Mouse (Mus musculus) layer of hippocampus, adult 9-10 months (tissue): ENCODE results near the gene Top2a.

ENCODE experiments used
- DNase-seq: peaks from one replicate; pipeline ENCODE4 v3.0.0; 2022; ENCODE audit warnings: low spot score

Gene Top2a

DNA sequence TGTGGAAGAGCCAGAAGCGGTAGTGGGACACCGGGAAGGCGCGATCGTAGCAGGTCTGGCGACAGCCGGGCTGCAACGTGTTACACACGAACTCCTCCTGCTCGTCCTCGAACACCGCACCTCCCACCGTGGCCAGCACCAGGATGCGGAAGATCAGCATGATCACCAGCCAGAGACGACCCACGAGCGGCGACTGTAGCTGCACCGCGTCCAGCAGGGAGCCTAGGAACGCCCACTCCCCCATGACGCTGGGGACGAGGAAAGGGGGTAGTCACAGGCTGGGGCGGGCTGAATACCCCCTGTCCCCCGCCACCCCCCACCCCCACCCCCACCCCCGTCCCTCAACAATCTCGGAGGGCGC, 41.2 kb downstream of the Top2a start, which contains the start of gene Gjd3:
Gene Gjd3, minus strand, starts transcription at position 244 of the 361 bp plus-strand sequence.
- no peak for DNase-seq

DNA sequence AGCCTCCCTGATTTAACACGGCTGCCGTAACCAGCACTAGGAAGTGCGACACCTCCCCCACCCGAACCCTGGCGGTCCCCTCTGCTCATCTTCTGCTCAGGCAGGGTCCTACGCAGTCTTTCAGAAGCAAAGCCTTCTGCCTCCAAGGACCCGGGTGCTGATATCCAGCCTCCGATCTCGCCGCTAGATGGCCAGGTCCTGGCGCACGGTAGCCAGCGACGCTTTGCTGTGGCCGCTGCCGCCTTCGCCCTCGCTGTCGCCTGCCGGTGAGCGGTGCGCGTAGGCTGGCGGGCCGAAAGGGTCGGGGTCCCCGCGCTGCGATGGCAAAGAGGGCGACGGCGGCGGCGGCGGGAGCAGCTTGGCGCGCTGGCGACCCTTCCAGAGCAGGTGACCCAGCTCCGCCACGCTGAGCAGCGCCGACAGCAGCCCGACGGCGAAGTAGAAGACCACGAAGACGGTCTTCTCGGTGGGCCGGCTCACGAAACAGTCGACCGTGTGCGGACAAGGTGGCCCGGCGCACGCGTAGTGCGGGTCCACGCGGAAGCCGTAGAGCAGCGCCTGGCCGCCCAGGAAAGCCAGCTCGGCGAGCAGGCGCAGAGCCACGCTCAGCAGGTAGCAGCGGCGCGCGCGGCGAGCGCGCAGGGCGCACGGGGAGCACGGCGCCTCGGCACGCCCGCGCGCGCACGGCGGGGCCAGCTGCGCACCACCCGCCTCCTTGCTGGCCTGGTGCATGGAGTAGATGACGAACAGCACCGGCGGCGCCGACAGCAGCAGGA, 41.8 kb downstream of the Top2a start:
- DNase-seq: no peak

DNA sequence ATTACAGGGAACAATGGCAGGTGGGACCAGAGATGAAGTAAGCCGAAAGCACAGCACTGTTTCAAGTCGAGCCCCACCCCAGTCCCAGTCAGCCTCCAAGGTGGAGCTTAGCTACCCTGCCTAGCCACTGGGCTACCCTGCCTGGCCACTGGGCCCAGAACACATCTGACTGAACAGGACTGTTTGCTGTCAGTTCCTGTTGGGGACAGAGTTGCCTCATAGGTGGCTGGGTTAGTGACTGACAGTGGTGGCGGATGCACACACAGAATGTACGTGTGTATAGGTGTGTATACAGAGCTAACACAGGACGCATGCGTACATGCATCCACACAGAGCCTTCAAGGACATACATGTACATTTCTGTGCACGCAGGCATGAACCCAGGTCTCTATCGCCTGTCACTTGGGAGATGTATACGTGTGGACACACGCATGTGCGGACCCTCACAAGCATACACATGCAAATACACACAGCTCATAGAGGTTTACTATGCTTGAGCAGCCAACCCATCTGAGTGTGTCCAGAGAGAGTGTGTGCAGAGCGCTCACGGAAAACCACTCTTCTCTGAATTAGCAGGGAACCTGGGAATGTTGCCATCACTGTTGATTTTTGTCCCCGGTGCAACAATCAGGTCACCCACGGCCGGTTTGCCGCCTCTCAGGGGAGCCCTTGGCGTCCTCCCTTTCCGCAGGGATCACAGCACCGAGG, 42.5 kb downstream of the Top2a start:
- DNase-seq: no peak

DNA sequence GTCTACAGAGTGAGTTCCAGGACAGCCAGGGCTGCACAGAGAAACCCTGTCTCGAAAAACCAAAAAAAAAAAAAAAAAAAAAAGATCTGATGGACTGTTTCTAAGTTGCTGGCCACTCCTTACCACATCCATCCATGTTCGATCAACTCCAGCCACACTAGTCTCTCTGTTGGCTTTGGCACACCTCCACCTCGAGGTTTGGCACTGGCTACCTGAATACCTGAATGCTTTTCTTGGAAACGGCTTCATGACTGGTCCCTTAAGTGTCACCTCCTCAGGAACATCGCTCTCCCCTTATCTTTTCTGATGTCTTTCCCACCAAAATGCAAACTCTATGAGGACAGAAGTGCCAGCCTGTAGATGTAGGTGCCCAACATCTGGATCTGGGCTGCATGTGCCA, 44.6 kb downstream of the Top2a start:
- DNase-seq: no peak

DNA sequence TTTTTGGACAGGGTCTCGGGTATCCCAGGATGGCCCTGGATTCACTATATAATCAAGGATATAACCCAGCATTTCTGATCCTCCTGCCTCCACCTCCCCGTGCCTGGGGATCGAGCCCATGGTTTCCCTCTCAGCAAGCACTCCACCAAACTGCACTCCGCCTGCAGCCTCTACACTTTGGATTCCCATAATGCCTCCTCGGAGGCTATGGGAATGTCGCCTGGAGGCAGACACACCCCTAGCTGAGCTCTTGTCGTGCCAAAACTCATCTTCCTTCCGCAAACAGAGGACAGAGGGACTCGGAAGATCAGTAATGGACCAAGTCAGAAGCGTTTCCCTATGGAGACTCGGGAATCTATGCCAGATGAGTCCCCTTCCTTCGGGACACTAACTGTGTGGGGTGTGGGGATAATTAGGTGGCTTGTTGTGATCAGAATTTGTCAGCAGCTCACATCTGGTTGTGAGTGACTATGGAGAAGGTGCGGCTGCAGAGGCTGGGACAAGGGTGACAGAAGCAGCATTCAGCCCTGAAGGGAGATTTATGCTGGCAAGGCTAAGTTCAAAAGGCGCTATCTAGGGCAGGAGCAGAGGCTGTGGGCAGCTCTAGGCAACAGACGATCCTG, 45.4 kb downstream of the Top2a start:
- no peak for DNase-seq

DNA sequence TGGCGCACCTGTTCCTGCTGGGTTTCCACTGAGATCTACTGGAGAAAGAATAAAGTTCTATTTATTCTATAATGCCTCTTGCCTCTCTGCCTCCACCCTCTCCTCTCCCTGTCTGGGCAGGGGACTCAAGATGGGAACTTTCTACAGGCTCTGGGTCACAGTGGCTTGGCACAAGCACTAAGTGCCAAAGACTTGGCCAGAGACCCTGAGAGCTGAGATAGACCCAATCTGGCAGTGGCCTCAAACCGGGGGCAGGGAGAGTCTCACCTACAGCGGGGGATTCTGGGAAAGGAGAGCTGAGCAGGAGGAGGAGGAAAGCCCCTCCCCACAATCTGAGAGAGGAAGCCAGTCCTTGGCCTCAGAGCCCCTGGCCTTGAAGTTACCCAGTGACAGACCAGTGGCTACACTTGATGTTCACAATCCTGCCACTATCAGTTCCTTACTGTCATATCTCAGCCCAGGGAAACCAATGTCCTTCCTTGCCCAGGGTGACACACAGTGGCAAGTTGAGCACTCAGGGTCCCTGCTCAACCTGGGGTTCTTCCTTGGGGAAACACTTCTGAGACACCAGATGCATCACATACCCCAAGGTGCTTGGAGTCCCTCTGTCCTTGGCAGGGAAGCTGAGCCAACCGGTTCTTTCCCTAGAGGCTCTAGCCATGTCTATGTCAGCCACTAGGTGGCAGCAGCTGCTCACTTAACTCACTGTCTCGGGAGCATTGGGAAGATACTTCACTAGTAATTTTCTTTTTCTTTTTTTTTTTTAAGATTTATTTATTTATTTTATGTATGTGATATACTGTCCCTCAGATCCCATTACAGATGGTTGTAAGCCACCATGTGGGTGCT, 48.9 kb downstream of the Top2a start:
- no peak for DNase-seq

DNA sequence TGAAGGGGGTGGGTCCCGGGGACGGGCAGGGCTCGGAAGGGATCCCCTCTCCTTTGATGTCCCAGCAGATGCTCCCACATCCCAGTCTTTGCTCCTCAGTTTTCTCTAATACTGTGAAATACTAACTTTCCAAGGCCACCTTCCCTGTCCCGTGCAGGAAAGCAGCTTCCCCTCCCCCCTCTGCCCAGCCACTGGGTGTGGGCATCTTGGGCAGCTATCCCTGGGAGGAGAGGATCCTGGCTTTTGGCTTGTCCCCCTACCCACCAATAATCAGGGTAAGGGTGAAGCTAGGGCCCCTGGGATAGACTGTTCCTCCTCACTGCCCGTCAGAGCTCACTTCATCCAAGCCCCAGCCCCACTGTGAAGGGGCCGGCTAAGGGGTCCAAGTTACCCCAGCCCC, 49.8 kb downstream of the Top2a start:
- DNase-seq: no peak

DNA sequence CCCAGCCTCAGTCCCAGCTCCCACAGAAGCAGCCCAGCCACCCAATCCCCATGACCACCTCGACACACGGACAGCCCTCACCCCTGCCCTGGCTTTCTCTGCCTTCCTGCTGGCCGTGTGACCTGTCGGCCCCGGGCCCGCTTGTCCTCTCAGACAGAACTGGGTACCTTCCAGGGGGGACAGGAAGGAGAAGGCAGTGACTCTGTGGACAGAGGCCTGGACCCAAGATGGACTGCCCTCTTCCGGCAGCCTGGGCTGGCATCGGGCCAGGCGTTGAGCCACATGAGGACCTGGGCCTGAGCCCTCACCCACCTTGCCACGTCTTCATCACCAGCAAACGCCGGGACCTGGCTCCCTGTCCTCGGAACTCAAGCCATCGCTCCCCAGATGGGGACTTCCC, 50.4 kb downstream of the Top2a start:
- DNase-seq: no peak

DNA sequence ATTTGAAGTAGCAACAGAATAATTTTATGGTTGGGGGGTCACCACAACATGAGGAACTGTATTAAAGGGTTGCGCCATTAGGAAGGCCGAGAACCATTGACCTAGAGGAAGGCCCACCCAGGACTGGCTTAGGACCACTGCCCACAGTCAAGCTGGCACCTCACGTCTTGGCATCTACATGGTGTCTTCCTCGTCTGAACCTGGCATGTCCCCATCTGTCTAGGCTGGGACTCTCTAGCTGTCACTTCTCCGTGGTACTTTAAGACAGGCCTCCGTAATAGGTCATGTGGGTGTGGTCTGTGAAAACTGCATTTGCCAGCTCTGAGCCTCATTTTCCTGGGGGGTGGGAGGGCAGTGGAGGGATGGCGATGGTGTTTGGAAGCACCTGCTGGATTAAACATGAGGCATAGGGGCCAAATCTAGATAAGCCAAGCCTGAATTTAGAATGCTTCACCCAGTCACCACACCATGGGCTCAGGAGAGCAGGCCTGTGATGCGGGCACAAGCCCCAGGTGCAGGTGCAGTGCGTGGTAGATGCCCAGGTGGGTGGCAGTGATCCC, 51.1 kb downstream of the Top2a start:
- DNase-seq: no peak

DNA sequence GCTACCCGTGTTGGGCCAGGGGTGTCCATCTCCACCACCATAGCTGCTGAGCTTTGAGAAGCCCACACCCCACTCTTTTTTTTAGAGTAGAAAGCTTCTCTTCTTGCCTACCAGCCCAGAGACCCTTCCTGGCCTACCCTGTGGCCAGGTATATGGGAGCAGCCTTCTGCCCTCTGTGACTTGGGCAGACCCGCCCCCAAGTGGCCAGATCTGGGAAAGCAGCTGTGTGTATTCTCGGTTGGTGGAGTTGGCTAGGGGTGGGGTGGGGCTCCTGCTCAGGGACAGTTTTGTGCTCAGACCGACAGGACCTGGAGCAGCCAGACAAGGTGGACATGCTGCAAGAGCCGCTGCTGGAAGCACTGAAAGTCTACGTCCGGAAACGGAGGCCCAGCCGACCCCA, 51.8 kb downstream of the Top2a start:
- no peak for DNase-seq

DNA sequence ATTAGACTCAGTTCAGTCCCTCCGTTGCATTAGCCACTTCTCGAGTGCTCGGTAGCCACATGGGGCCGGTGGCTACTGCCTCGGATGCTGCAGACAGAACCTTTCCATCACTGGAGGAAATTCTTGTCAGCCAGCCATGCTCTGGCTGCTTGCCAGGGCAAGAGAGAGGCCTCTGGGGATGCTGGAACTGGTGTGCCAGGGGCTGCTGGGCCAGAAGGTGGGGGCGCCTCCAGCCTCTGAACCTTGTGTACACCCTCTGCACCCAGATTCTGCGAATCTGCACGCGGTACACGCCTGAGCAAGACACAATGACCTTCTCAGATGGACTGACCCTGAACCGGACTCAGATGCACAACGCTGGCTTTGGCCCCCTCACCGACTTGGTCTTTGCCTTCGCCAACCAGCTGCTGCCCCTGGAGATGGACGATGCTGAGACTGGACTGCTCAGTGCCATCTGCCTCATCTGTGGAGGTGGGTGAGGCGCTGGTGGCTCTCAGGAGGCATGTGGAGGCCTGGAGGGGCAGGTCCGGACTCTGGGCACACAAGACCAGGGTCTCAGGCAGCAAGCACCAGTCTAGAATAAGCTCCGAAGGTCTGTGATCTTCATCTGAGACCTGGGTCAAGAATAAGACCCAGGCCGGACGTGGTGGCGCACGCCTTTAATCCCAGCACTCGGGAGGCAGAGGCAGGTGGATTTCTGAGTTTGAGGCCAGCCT, 52.5 kb downstream of the Top2a start:
- no peak for DNase-seq

DNA sequence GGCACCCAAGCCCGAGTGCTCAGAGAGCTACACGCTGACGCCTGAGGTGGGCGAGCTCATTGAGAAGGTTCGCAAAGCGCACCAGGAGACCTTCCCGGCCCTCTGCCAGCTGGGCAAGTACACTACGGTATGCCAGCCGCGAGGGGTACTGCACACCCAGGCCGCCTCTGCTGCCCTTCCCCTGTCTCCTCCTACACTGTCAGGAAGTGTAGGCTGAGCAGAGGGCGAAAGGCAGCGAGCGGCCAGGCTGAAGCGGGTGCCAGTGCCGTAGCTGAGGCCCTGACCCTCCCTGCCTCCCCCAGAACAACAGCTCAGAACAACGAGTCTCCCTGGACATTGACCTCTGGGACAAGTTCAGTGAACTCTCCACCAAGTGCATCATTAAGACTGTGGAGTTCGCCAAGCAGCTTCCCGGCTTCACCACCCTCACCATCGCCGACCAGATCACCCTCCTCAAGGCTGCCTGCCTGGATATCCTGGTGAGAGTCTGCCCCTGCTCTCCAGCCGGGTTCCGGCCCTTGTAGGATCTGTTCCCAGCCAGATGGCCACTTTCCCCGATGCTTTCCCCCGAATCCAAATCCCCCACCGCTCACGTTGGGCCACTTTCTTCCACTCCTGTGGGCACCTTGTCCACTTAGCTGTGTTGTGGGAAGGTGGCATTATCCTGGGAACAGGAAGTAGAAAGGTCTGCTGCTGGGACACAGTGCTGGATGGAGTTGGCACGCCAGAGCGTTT, 53.6 kb downstream of the Top2a start:
- no peak for DNase-seq

DNA sequence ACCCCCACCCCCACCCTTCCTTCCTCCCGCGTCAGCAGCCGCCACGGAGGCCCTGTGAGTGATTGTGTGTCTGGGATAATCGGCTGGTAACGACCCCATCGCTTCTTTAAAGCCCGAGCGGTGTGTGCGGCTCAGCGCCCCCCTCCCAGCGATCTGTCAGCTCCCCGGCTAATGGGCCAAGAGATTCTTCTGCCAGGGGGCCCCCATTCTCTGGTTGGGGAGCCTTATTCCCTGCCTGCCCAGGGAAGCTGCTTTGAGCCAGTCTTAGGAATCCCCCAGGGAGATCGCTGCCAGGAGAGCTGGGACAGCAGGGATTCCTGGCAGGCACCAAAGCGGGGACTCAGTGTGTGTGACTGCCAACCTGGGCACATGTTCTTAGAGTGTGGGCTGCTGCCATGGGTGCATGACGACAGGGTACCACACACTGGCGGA, 54.5 kb downstream of the Top2a start:
- no peak for DNase-seq

DNA sequence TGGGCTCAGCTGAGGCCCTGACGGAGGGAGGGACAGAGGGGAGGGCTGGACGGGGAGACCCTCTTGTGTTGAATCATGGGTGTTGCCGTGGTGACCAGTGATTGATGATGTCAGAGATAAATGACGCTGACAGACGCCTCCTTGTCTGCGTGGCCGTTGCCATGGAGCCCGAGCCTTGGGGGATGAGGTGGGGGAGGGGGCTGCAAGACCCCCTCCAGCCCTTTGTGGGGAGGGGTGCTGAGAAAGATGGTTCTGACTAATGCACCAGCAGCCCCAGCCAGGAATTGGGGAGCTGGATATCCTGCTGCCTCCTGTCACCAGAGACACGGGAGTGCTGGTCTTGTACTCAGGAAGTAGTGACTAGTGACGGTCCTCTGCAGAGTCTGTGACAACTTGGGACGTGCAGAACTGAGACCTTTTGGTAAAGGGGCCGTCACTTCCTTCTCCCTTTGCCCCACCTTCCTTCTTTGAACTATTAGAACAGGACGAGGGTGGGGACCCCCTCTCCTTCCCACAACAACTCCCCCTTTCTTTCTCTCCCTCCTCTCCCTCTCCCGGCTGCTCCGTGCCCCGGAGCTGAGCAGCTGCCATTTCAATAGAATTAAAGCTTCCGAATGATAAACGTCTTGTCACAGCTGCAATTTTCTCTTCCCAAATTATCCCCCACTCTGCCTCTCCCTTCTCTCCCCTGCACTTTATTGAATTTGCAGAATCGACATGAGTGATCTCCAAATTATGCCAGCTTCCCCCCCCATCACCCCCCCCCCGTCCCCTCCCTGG, 55.1 kb downstream of the Top2a start:
- no peak for DNase-seq

DNA sequence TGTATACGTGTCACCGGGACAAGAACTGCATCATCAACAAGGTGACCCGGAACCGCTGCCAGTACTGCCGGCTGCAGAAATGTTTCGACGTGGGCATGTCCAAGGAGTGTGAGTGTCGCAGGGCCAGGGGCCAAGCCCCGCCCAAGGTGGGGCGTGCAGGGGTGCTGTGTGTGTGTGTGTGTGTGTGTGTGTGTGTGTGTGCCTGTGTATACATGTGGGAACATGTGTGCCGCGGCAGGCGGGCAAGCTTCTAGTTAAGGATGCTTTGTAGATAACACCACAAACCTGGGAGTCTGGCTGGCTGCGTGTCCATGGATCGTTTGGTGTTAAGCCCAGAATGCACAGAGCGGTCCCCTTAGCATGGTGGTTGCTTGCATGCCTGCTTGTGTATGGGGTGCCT, 55.9 kb downstream of the Top2a start:
- no peak for DNase-seq

DNA sequence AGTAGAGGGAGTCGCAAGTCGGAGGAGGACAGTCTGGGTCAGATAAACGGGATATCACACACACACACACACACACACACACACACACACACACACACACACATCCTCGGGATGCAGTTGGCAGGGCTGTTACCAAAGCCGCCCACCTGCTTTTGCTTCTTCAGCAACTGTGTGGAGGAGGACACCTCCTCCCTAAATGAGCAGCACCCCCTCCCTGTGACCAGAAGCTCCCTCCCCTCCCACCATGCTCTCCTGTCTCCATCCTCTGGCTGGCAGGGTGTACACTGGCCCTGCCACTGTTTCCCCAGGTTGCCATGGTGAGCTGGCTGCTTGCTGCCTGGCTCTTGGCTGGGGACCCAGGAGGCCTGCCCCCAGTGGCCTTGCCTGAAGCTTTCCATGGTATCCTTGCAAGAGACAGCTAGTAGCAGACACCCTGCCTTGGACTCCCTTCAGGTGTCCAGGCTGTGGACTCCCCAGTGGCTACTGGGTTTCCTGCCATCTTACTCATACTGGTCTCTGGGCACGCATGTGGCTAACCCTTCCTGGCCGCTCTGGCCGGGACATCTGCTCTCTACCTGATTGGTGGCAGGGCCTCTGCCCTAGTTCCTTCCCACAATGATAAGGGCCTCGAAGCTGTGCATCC, 57.4 kb downstream of the Top2a start:
- DNase-seq: no peak

DNA sequence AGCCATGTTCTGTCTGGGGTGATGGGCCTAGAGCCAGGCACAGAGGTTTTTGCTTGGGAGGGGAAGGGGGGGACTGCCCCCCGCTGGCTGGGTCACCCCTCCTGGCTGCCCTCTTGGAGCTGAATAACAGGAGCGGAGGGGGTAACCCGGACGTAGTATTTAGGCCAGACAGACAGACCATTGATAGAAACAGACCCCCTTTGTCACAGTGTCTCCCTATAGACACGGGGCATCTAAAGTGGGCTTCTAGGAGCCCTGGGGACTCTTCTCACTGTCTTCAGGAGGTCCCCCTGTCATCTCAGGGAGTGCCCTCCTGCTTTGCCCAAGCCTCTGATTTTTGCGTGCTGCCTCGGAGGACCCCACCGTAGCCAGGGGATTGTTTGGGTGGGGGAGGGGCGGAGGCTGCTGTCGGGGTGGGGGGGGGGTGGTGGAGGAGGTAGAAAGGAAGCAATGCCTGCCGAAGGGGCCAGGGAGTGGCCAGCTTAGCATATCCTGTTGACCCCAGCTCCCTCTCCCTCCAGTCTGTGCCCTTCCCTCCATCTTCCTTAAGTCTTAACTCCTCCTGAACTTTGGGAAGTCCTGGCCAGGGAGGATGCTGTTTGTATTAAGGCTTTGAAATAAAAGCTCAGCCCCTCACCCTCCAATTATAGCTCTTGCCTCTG, 58.4 kb downstream of the Top2a start:
- DNase-seq: no peak

DNA sequence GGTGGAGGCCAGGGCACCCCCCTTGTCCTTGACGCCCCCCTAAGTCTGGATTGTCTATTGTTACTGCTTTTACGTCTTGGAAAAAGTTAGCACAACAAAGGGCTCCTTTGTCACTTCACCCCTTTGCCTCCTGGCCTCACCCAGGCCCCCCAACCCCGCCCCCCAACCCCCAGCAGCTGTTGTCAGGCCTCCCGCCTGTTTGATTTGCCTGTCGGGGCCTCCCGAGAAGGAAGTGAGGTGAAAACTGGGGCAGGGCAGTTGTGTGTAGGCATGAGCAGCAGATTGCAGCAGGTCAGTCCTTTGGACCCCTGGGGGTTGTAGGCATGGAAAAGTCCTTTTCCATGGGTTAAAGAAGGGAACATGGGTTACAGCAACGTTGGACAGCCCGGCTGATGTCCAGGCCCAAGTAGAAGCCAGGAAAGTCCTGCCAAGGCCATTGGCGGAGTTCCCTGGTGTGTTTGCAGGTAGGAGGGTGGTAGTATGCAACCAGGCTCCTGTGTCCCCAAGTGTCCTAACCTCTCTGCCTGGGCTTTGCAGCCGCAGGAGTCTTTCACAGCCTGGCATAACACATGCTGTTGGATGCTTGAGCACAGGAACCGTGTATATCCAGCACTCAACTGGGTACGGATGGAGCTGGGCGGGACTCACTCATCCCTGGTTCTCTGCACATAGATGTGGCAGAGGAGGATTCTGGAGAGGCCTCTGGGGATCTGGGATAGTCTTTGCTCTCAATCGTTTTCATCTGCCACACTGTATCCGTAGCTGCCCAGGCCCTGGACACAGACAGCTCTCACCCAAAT, 59.2 kb downstream of the Top2a start:
- DNase-seq: no peak
